ENCODE assay signal across 8 mouse cellular contexts in genomic region chr16:4862863-4863483, GRCm38 (mm10). TPM values are rescaled to one million over a fixed set of nuclear protein-coding genes. Genes with fewer than 3 reads are reported as not detected.
DNase-seq lines count a peak whose midpoint lies in the region; ATAC-seq and TF ChIP-seq lines count a peak whose summit lies in the region.

No protein-coding gene starts in this region.

- peak overlapping the region; percentile 48 for H3K27ac ChIP-seq in heart, embryonic 13.5 days (replicated peaks)
- H3K27ac ChIP-seq in liver, postnatal 0 days (ENCODE audit: low read depth): no peak overlapping the region
- no peak overlapping the region for H3K27ac ChIP-seq in neural tube, embryonic 13.5 days (replicated peaks)

- peak overlapping the region; percentile 31 for H3K4me2 ChIP-seq in heart, embryonic 13.5 days
- H3K4me2 ChIP-seq in liver, postnatal 0 days (ENCODE audit: low read depth, low read length): no peak overlapping the region
- no peak overlapping the region for H3K4me2 ChIP-seq in neural tube, embryonic 13.5 days

- peaks cover 19% of the 10 kb centered on the region for H3K4me1 ChIP-seq in heart, embryonic 13.5 days
- H3K4me1 ChIP-seq in liver, postnatal 0 days (ENCODE audit: insufficient read depth): 0 out of 2 replicates have a peak, but pooled peaks cover 2% of the 10 kb centered on the region
- no peaks in the 10 kb centered on the region for H3K4me1 ChIP-seq in neural tube, embryonic 13.5 days (replicated peaks)

- ATAC-seq in erythroid progenitor cell, adult 5-6 weeks (replicated peaks; ENCODE audit: low FRiP score, poor library complexity, severe bottlenecking): peak; percentile 63
- peak; percentile 79; the same call in 1 of the 2 replicates for ATAC-seq in heart, embryonic 13.5 days (ENCODE audit: extremely low read depth, insufficient number of reproducible peaks, low FRiP score, low TSS enrichment)
- peak; percentile 91 for ATAC-seq in liver, postnatal 0 days
- ATAC-seq in neural tube, embryonic 13.5 days (ENCODE audit: low read depth): peak; percentile 47

- no peaks in the 10 kb centered on the region for H3K9me3 ChIP-seq in heart, embryonic 13.5 days
- H3K9me3 ChIP-seq in liver, postnatal 0 days (ENCODE audit: low read length): no peaks in the 10 kb centered on the region
- H3K9me3 ChIP-seq in neural tube, embryonic 13.5 days: no peaks in the 10 kb centered on the region

- peak; percentile 63 for DNase-seq in CD4-positive helper T cell, adult 2 months (ENCODE audit: low read depth, low spot score)
- peak; percentile 82 for DNase-seq in adrenal gland, adult 8-10 months
- peak; percentile 79 for DNase-seq in kidney, postnatal 14 days
- peak; percentile 81 for DNase-seq in liver, postnatal 0 days
- peak; percentile 81 for DNase-seq in testis, postnatal 10 days (ENCODE audit: low spot score)

- H3K9ac ChIP-seq in heart, embryonic 13.5 days: no peak overlapping the region
- H3K9ac ChIP-seq in liver, postnatal 0 days (replicated peaks): no peak overlapping the region
- H3K9ac ChIP-seq in neural tube, embryonic 13.5 days: no peak overlapping the region

- peak; percentile 93 for TF ChIP-seq CTCF in liver, postnatal 0 days (IDR thresholded peaks at IDR 0.05; ENCODE audit: low read depth)

- 24% methylated on average over 9 of the region's 9 CpGs for WGBS in heart, embryonic 13.5 days
- WGBS in liver, postnatal 0 days (ENCODE audit: insufficient replicate concordance): 29% methylated on average over 9 of the region's 9 CpGs
- 58% methylated on average over 9 of the region's 9 CpGs for WGBS in neural tube, embryonic 13.5 days

- peaks cover 5% of the 10 kb centered on the region; the same call in 1 of the 2 replicates for H3K27me3 ChIP-seq in heart, embryonic 13.5 days (replicated peaks)
- H3K27me3 ChIP-seq in liver, postnatal 0 days (ENCODE audit: insufficient read depth, low read length): no peaks in the 10 kb centered on the region
- no peaks in the 10 kb centered on the region for H3K27me3 ChIP-seq in neural tube, embryonic 13.5 days

- H3K4me3 ChIP-seq in heart, embryonic 13.5 days: no peak overlapping the region
- no peak overlapping the region for H3K4me3 ChIP-seq in liver, postnatal 0 days (ENCODE audit: low read depth, low read length)
- no peak overlapping the region for H3K4me3 ChIP-seq in neural tube, embryonic 13.5 days

- no peak for TF ChIP-seq EP300 in liver, postnatal 0 days (IDR thresholded peaks at IDR 0.05; ENCODE audit: low read depth)

- no peaks in the 10 kb centered on the region for H3K36me3 ChIP-seq in heart, embryonic 13.5 days
- no peaks in the 10 kb centered on the region for H3K36me3 ChIP-seq in liver, postnatal 0 days (replicated peaks; ENCODE audit: insufficient read depth, low read length)
- H3K36me3 ChIP-seq in neural tube, embryonic 13.5 days: no peaks in the 10 kb centered on the region

RNA-seq across cellular contexts. Expression of gene Ubald1, which starts 17.1 kb away (rescaled TPM):
- total RNA-seq in adrenal gland, adult 8-10 months (2022): 10 to 100 TPM; 33.0 to 42.5 (median 38.2) TPM
- total RNA-seq in erythroid progenitor cell, adult 5-6 weeks (2015; ENCODE audit: low replicate concordance): 8.3 and 10.1 TPM in 2 replicates
- total RNA-seq in erythroid progenitor cell, adult 5-6 weeks (2017; ENCODE audit: low replicate concordance): 0.91 and 1.7 TPM in 2 replicates
- polyA plus RNA-seq in heart, embryonic 13.5 days (2015; fragmentation: Nextera tagmentation; extraction: Ambion mirVana): 24.4 and 26.6 TPM in 2 replicates
- 15.6 and 16.7 TPM in 2 replicates for polyA plus RNA-seq in liver, postnatal 0 days (2015; fragmentation: Nextera tagmentation; extraction: Ambion mirVana)
- polyA plus RNA-seq in neural tube, embryonic 13.5 days (2015; fragmentation: Nextera tagmentation; extraction: Ambion mirVana): 54.4 and 66.3 TPM in 2 replicates

RNA-seq across cellular contexts. Expression of gene Mgrn1, which starts 23.1 kb away (rescaled TPM):
- 100 to 1,000 TPM in 2 of 4 experiments, 10 to 100 TPM in 2; 88.5 to 120 (median 98.0) TPM for total RNA-seq in adrenal gland, adult 8-10 months (2022)
- 8.6 and 10.5 TPM in 2 replicates for total RNA-seq in erythroid progenitor cell, adult 5-6 weeks (2015; ENCODE audit: low replicate concordance)
- total RNA-seq in erythroid progenitor cell, adult 5-6 weeks (2017; ENCODE audit: low replicate concordance): 0.38 and 2.2 TPM in 2 replicates
- polyA plus RNA-seq in heart, embryonic 13.5 days (2015; fragmentation: Nextera tagmentation; extraction: Ambion mirVana): 107 TPM in 2 replicates
- 34.8 and 36.7 TPM in 2 replicates for polyA plus RNA-seq in liver, postnatal 0 days (2015; fragmentation: Nextera tagmentation; extraction: Ambion mirVana)
- polyA plus RNA-seq in neural tube, embryonic 13.5 days (2015; fragmentation: Nextera tagmentation; extraction: Ambion mirVana): 105 and 110 TPM in 2 replicates

RNA-seq across cellular contexts. Expression of gene 4930562C15Rik, which starts 27.8 kb away (rescaled TPM):
- total RNA-seq in adrenal gland, adult 8-10 months (2022): under 1 TPM in 1 of 4 experiments, not detected in 3; 0.14 TPM
- total RNA-seq in erythroid progenitor cell, adult 5-6 weeks (2015; ENCODE audit: low replicate concordance): not detected in 2 replicates
- not detected in 2 replicates for total RNA-seq in erythroid progenitor cell, adult 5-6 weeks (2017; ENCODE audit: low replicate concordance)
- 0.15 and 0.32 TPM in 2 replicates for polyA plus RNA-seq in heart, embryonic 13.5 days (2015; fragmentation: Nextera tagmentation; extraction: Ambion mirVana)
- polyA plus RNA-seq in liver, postnatal 0 days (2015; fragmentation: Nextera tagmentation; extraction: Ambion mirVana): 0.09 TPM in 1 of 2 replicates, not detected in the other
- polyA plus RNA-seq in neural tube, embryonic 13.5 days (2015; fragmentation: Nextera tagmentation; extraction: Ambion mirVana): 0.42 and 0.52 TPM in 2 replicates
